Mouse (Mus musculus) cerebellum, postnatal 10 days (tissue): ENCODE data around the gene Adamts12.

Experiments
- DNase-seq, 2 experiments: peaks; one replicate each; pipeline ENCODE4 v3.0.0; 2021; ENCODE audit warnings: mixed read lengths in 2 of 2

Gene Adamts12

GRCm38 (mm10) chr15:11297960-11298359 lies 233.4 kb downstream of the Adamts12 start:
- no peak for DNase-seq

GRCm38 (mm10) chr15:11317077-11317476 lies 252.5 kb downstream of the Adamts12 start:
- DNase-seq: no peak

GRCm38 (mm10) chr15:11320481-11320880 lies 255.9 kb downstream of the Adamts12 start:
- DNase-seq: peak; percentile 80 to 81

GRCm38 (mm10) chr15:11339467-11340180 lies 275.0 kb downstream of the Adamts12 start:
- DNase-seq: peak; percentile 16 to 38

- DNase-seq: no peak
Measured at GRCm38 (mm10) chr15:11355865-11356264, 291.3 kb downstream of the Adamts12 start.

GRCm38 (mm10) chr15:11357501-11357900 lies 292.9 kb downstream of the Adamts12 start:
- no peak for DNase-seq

GRCm38 (mm10) chr15:11360888-11361287 lies 296.3 kb downstream of the Adamts12 start:
- DNase-seq: no peak

GRCm38 (mm10) chr15:11361824-11362223 lies 297.2 kb downstream of the Adamts12 start:
- no peak for DNase-seq

- no peak for DNase-seq
Measured at GRCm38 (mm10) chr15:11364112-11364511, 299.5 kb downstream of the Adamts12 start.

GRCm38 (mm10) chr15:11364795-11365194 lies 300.2 kb downstream of the Adamts12 start:
- DNase-seq: peak; percentile 51 to 66

- no peak for DNase-seq
Measured at GRCm38 (mm10) chr15:11369572-11369971, 305.0 kb downstream of the Adamts12 start.

GRCm38 (mm10) chr15:11370477-11371085 lies 306.0 kb downstream of the Adamts12 start:
- no peak for DNase-seq

GRCm38 (mm10) chr15:11379431-11380086 lies 315.0 kb downstream of the Adamts12 start:
- DNase-seq: no peak

- peak; percentile 56 to 73 for DNase-seq
Measured at GRCm38 (mm10) chr15:11380087-11380530, 315.5 kb downstream of the Adamts12 start.

- DNase-seq: no peak
Measured at GRCm38 (mm10) chr15:11380616-11381015, 316.0 kb downstream of the Adamts12 start.

GRCm38 (mm10) chr15:11382585-11382984 lies 318.0 kb downstream of the Adamts12 start:
- no peak for DNase-seq

- DNase-seq: peak in 1 of 2 experiments; percentile 32
Measured at GRCm38 (mm10) chr15:11383796-11384195, 319.2 kb downstream of the Adamts12 start.

GRCm38 (mm10) chr15:11392903-11393302 lies 328.3 kb downstream of the Adamts12 start:
- DNase-seq: no peak

- no peak for DNase-seq
Measured at GRCm38 (mm10) chr15:11396421-11396820, 331.8 kb downstream of the Adamts12 start.
